Mouse (Mus musculus) lung, adult 2 months (tissue): ENCODE measurements at regions not wholly inside any gene's neighbourhood (a gene's known extent, or its start where the extent isn't known, plus 50 kb on each side); places are given as distances from the start of the nearest gene placed in this dataset.

Experiments
- CTCF ChIP-seq: fragments of 200-500 bp; IDR thresholded peaks from 2 replicates; pipeline ENCODE4 v1.5.1; 2011; ENCODE audit warnings: mild to moderate bottlenecking, low read length, control low read depth; ENCODE audit not compliant: insufficient read depth
- POLR2A ChIP-seq: fragments of 200-500 bp; IDR thresholded peaks from 2 replicates; pipeline ENCODE4 v1.6.1; 2011; ENCODE audit warnings: low read depth, mild to moderate bottlenecking, control low read depth, low read length, borderline replicate concordance; ENCODE audit errors: extremely low read depth

DNA sequence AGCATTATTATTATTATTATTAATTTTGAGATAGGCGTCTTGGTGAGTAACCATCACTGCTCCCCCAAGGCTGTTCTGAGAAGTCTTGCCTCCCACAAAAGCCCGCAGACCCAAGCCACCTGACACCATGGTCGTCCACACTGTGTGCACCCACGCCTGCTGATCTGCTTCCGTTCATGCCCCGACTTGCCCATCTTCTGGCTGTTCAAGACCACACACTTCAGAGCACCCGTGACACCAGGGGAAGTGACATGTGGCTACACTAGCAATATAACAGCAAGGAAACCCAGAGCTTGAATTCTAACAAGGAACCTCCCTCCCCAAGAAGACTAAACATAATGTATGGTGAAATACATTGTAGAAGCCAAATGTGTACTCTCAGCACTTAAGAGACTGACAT is 82.6 kb upstream of the Hes1 start:
- TF ChIP-seq POLR2A (no peak), CTCF (no peak)
